Mouse (Mus musculus) ovary, postnatal 36 days (tissue): ENCODE measurements around the gene Iqgap3.

ENCODE experiments used
- DNase-seq: peaks from one replicate; pipeline ENCODE4 v3.0.0; 2022; ENCODE audit warnings: low spot score, mixed read lengths

Gene Iqgap3

DNA sequence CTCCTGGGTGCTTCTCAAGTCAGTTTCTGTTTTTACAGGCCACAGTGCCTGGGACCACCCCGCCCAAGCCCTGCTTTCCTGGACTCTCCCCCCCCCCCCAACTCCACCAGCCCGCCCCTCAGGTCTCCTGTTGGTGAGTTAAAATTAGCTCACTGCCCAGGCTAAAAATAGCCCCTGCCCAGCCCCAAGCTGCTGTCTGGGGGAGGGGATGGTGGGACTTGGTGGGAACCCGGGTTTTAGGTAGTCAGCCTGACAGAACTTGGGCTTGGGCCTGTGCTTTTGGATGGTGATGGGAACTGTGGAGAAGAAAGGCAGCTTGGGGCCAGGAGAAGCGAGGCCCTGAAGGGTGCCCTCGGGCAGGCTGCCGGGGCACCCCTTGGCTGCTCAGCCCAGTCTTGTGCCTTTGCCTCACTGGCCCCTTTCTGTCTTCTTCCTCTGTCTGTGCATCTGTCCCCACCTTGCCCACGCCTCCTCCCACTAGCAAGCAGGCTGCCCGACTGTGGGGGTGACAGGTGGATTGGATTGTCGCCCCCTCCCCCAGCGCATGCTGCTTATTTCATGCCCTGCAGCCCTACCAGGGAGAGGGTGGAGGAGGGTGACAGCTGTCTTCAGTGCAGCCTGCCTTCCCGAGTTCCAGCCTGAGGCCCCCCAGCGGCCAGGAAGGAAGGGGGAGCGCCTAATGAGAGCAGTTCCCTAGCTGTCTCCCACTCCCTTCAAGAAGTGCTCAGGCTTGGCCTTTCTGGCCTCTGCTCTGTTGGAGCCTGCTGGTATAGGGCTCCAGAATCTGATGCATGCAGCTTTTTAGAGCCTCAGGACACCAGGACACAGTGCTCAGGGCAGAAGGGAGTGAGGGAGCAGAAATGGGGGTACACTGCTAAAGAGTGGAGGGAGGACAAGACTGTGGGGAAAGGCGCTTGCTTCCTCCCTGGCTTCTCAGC lies 68.6 kb downstream of the Iqgap3 start:
- no peak for DNase-seq

- no peak for DNase-seq
Observed at GRCm38 (mm10) chr3:88150999-88151364, 69.2 kb downstream of the Iqgap3 start.

DNA sequence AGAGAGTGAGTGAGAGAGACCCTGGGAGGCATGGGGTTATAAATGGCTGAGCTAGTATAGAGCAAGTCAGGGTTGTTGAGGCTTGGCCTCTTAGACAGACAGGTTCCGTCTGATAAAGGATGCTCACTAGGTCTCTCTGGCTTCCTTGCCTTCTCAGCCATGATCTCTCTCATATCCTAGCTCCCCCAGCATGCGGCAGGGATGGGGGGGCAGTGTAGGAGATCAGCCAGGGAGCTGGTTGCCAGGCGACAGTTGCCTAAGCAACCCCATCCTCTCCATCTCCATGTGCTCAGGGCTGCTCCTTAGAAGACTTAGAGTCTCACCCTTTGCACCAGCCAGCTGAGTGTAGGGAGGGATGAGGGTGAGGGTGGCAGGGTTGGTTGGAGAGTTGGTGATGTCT lies 70.3 kb downstream of the Iqgap3 start:
- DNase-seq: no peak

DNA sequence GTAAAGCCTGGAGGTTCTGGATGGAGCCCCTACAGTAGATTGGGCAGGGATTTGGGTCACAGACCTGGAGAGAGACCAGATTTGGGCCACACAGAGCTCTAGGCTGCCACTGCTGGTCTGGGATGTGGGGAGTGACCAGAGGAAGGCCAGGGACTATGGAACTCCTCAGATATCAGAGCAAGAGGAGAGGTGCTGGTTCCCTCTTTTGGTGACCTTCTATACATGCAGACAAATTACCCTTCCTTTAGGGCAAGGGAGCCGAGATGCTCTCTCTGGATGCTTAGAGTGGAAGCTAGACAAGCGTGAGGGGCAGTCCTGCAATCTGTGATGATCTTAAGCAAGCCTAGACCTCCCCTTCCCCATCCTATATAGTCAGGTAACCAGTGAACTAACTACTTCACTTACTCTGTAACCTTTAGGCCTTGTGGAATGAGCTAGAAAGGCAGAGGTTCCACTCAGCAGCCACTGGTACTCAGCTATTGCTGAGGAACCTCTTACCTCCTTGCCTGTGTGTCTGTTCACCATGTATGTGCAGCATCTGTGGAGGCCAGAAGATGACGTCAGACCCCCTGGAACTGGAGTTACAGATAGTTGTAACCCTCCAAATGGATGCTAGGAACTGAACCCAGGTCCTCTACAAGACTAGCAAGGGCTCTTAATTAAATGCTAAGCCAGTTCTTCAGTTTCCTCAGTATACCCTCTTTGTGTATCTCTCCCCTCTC lies 71.7 kb downstream of the Iqgap3 start:
- DNase-seq: no peak

GRCm38 (mm10) chr3:88154236-88154635 lies 72.5 kb downstream of the Iqgap3 start:
- DNase-seq: no peak

DNA sequence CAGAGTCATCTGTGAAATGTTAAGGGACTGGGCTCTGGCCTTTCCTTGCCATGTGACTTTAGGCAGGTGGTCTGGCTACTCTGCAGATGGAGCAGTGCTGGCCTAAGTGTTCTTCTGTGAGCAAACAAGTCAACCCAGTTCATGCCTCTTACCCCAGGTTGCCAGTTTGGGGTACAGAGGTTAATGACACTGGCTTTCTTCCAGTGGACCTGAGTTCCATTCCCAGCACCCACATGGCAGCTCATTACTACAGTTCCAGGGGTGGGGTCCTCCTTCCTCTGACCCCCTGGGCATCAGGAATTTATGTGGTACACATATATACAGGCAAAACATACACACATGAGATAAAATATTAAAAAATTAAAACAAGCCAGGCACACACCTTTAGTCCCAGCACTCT lies 75.0 kb downstream of the Iqgap3 start:
- DNase-seq: no peak

- DNase-seq: peak; percentile 36
Observed at GRCm38 (mm10) chr3:88157771-88158597, 76.2 kb downstream of the Iqgap3 start.

DNA sequence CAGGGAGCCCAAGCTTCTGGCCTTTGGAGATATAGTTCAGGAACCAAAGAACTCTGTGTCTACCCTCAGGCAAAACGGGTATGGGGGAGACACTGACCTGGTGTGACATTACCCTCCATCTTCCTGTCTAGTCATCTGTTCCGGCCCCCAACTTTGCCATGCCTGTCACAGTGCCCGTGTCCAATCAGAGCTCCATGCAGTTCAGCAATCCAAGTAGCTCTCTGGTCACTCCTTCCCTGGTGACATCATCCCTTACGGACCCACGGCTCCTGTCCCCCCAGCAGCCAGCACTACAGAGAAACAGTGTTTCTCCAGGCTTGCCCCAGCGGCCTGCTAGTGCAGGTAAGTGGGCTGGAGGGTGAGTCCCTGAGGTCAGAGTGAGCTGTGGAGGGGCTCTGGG lies 77.2 kb downstream of the Iqgap3 start:
- no peak for DNase-seq

DNA sequence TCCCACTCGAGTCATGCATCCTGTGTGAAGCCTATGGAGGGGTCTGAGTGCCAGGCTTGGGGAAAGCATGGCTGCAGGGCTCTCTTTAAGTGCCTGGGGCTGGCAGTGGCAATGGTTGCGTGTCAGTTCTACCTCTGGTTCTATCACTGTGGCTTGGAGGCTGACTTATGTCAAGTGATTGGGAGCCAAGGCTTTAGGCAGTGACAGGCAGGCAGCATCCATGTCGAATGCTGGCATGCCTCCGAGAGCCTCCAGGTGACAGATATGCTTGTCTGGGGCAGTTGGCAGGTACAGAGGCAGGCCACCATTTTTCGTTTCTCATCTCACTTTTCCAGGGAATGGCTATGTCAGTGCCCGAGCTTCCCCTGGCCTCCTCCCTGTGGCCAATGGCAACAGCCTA lies 79.1 kb downstream of the Iqgap3 start:
- no peak for DNase-seq

GRCm38 (mm10) chr3:88162259-88162658 lies 80.5 kb downstream of the Iqgap3 start:
- DNase-seq: no peak

DNA sequence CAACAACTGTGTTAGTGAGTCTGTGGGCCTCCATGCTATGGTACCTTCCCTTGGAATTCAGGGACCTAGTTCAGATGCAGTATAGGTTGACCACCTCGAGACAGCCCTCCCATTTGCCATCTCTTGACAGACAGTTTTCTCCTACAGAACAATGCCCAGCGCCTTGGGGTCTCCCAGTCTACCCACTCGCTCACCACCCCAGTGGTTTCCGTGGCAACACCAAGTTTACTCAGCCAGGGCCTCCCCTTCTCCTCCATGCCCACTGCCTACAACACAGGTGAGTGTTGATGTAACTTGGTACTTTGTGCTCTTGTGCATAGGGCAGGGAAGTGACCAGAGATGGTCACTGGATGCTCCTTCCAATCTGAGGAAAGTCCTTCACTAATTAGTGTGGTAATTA lies 81.0 kb downstream of the Iqgap3 start:
- no peak for DNase-seq

DNA sequence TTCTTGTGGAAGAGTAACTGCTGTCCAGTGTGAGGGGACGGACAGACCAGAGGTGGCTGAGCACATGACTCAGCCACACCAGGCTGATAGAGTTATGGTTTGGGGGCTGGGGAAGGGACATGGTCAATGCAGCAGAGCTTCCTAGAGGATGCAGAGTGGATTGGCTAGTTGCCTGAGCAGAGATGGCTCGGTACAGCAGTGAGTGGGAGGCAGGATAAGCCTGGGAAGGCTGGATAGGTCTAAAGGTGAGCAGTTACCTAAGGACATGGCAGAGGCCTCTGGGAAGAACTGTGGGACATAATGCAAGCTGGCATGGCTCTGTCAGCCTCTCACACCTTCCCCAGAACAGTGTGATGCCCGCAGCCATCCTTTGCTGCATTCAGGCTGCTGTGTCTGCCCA lies 82.1 kb downstream of the Iqgap3 start:
- DNase-seq: no peak

GRCm38 (mm10) chr3:88164263-88164662 lies 82.5 kb downstream of the Iqgap3 start:
- no peak for DNase-seq

DNA sequence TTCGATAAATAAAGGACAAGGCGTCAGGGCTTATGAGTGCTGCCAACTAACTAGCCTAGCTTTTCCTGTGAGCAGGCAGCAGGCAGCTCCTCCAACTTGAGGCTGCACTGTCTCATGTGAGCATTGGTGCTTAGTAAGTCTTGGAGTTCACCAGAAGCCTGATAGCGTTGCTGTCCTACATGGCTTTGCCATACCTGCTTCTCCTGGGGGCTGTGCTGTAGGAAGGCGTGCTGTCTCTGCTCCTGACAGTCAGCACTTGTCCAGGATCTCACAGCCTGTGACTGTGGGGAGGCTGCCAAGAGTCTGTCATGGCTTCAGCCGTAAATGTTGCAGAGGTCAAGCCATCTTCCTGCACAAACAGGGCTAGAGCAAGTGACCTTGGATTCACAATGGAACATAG lies 84.3 kb downstream of the Iqgap3 start:
- no peak for DNase-seq

DNA sequence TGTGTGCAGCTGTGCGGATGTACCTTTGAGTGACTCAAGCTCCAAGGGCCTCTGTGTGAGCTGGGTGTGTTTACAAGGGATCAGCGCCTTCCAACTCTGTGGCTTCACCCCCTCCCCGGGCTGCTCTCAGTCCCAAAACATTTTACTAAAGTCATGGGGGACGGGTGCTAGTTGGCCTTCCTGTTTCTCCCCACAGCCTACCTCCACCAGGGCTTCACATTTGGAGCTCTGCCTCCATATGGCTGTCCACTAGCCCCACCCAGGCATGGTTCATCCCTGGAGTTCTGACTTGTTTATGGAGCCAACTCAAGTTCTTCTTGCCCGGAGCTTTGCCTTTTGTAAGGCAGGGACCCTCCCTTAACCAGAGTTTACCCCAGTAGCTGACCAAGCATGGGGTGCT lies 88.6 kb downstream of the Iqgap3 start:
- DNase-seq: no peak
